Mouse (Mus musculus) mesoderm, embryonic 11.5 days (tissue): ENCODE measurements around the gene Rnf17.

Source experiments
- DNase-seq: peaks from one replicate; pipeline ENCODE4 v3.0.0-alpha.2; 2012; ENCODE audit warnings: low read depth, low spot score

Rnf17 gene

GRCm38 (mm10) chr14:56402311-56403071 is at the start of gene Rnf17:
Rnf17 (plus strand) TSS chr14:56402581.
- no peak for DNase-seq

GRCm38 (mm10) chr14:56354803-56355202 is 47.6 kb upstream of the Rnf17 start:
- no peak for DNase-seq

GRCm38 (mm10) chr14:56355396-56355795 is 47.0 kb upstream of the Rnf17 start:
- DNase-seq, result no peak

GRCm38 (mm10) chr14:56356196-56356595 is 46.2 kb upstream of the Rnf17 start:
- no peak for DNase-seq

- no peak for DNase-seq
Measured at GRCm38 (mm10) chr14:56358422-56358821, 44.0 kb upstream of the Rnf17 start.

GRCm38 (mm10) chr14:56359131-56359530 is 43.2 kb upstream of the Rnf17 start:
- DNase-seq, result no peak

GRCm38 (mm10) chr14:56364711-56365237 is 37.6 kb upstream of the Rnf17 start, which contains the start of gene Atp12a:
Atp12a (plus strand) TSS chr14:56365068.
- no peak for DNase-seq

- no peak for DNase-seq
Measured at GRCm38 (mm10) chr14:56365292-56365691, 37.1 kb upstream of the Rnf17 start.

GRCm38 (mm10) chr14:56366712-56367111 is 35.7 kb upstream of the Rnf17 start:
- DNase-seq, result no peak

GRCm38 (mm10) chr14:56368834-56369233 is 33.5 kb upstream of the Rnf17 start:
- DNase-seq, result peak; percentile 37

GRCm38 (mm10) chr14:56375731-56376130 is 26.6 kb upstream of the Rnf17 start:
- peak; percentile 91 for DNase-seq

GRCm38 (mm10) chr14:56377745-56378144 is 24.6 kb upstream of the Rnf17 start:
- DNase-seq, result no peak

GRCm38 (mm10) chr14:56379336-56379735 is 23.0 kb upstream of the Rnf17 start:
- no peak for DNase-seq

GRCm38 (mm10) chr14:56382366-56382765 is 20.0 kb upstream of the Rnf17 start:
- DNase-seq, result no peak

GRCm38 (mm10) chr14:56390247-56390646 is 12.1 kb upstream of the Rnf17 start:
- no peak for DNase-seq

GRCm38 (mm10) chr14:56393704-56394312 is 8.6 kb upstream of the Rnf17 start:
- peak; percentile 31 for DNase-seq

- peak; percentile 30 for DNase-seq
Measured at GRCm38 (mm10) chr14:56398001-56398400, 4.4 kb upstream of the Rnf17 start.

- DNase-seq, result no peak
Measured at GRCm38 (mm10) chr14:56403072-56403375, 643 bp downstream of the Rnf17 start.

GRCm38 (mm10) chr14:56462090-56462489 is 59.7 kb downstream of the Rnf17 start:
- no peak for DNase-seq

- DNase-seq, result no peak
Measured at GRCm38 (mm10) chr14:56462729-56463128, 60.3 kb downstream of the Rnf17 start.

- DNase-seq, result peak; percentile 48
Measured at GRCm38 (mm10) chr14:56468145-56468544, 65.8 kb downstream of the Rnf17 start.

- DNase-seq, result no peak
Measured at GRCm38 (mm10) chr14:56489806-56490205, 87.4 kb downstream of the Rnf17 start.

- no peak for DNase-seq
Measured at GRCm38 (mm10) chr14:56502407-56502806, 100.0 kb downstream of the Rnf17 start.
